Mouse (Mus musculus) ES-E14 (cell line): Measurements from ENCODE around the gene Fitm2. TPM values are rescaled to one million over a fixed set of nuclear protein-coding genes. Genes with fewer than 3 reads are reported as not detected.

Experiments used
- DNase-seq: peaks from one replicate; pipeline ENCODE4 v3.0.0-alpha.2; 2013; ENCODE audit warnings: low read depth, low spot score
- H3K27ac ChIP-seq: 2 replicates; pipeline ENCODE4 v1.5.1; 2012; ENCODE audit warnings: low read depth, mild to moderate bottlenecking, low read length, moderate library complexity, mixed read lengths; ENCODE audit not compliant: poor library complexity, insufficient read depth, severe bottlenecking
- H3K36me3 ChIP-seq: 2 replicates; pipeline ENCODE4 v1.6.1; 2012; ENCODE audit warnings: mild to moderate bottlenecking, low read length, moderate library complexity, mixed read lengths; ENCODE audit not compliant: control insufficient read depth, poor library complexity, insufficient read depth, severe bottlenecking
- H3K4me1 ChIP-seq, 2 experiments: fragments of 150-350 bp in 1 of 2; sonication (generic) in 1 of 2; 2 replicates each; pipeline ENCODE4 v1.6.1; 2012; ENCODE audit warnings: low read length in 2 of 2, mild to moderate bottlenecking in 1 of 2, mixed read lengths in 1 of 2; ENCODE audit not compliant: control insufficient read depth in 2 of 2, insufficient read depth in 2 of 2, poor library complexity in 1 of 2
- H3K4me3 ChIP-seq, 2 experiments: fragments of 150-350 bp in 1 of 2; sonication (generic) in 1 of 2; 2 replicates each; pipeline ENCODE4 v1.5.1; 2012; ENCODE audit warnings: low read length in 2 of 2, low read depth in 1 of 2, mild to moderate bottlenecking in 1 of 2, mixed read lengths in 1 of 2; ENCODE audit not compliant: insufficient read depth in 1 of 2, poor library complexity in 1 of 2, severe bottlenecking in 1 of 2
- H3K9ac ChIP-seq: 2 replicates; pipeline ENCODE4 v1.6.1; 2012; ENCODE audit warnings: low read depth, mild to moderate bottlenecking, low read length, mixed read lengths; ENCODE audit not compliant: poor library complexity, insufficient read depth, severe bottlenecking
- H3K9me3 ChIP-seq: fragments of 150-350 bp; sonication (generic); 2 replicates; pipeline ENCODE4 v1.6.1; 2012; ENCODE audit warnings: low read depth, mild to moderate bottlenecking, low read length; ENCODE audit not compliant: control insufficient read depth, insufficient read depth
- CHD2 ChIP-seq: IDR thresholded peaks from 2 replicates; pipeline ENCODE4 v1.6.1; 2014; ENCODE audit warnings: mild to moderate bottlenecking, low read depth, low read length, inconsistent platforms
- HCFC1 ChIP-seq: IDR thresholded peaks from 2 replicates; pipeline ENCODE4 v1.6.1; 2012; ENCODE audit warnings: low read length, inconsistent platforms, borderline replicate concordance; ENCODE audit not compliant: insufficient read depth
- MAFK ChIP-seq: IDR thresholded peaks from 2 replicates; pipeline ENCODE4 v1.6.1; 2014; ENCODE audit warnings: mild to moderate bottlenecking, low read depth, low read length, inconsistent platforms; ENCODE audit not compliant: insufficient read depth
- ZC3H11A ChIP-seq: IDR thresholded peaks from 2 replicates; pipeline ENCODE4 v1.6.1; 2012; ENCODE audit warnings: low read depth, mild to moderate bottlenecking, inconsistent platforms, low read length, borderline replicate concordance
- ZNF384 ChIP-seq: IDR thresholded peaks from 2 replicates; pipeline ENCODE4 v1.6.1; 2012; ENCODE audit warnings: low read depth, low read length, inconsistent platforms
- in situ Hi-C, 2 experiments: fragments of 600-800 bp; cut with MboI; formaldehyde crosslinking; loops; one replicate each; pipeline ENCODE4 v1.15.1; 2025; ENCODE audit warnings: low sequenced_read_pairs in 2 of 2, inconsistent platforms in 1 of 2; ENCODE audit not compliant: unreplicated experiment in 2 of 2
- total RNA-seq: library from RNA; depleted of rRNA; stranded (reverse); fragments of 300-350 nt; gene quantifications from 2 replicates; pipeline ENCODE4 v1.2.3, GENCODE M21; 2012

Fitm2 gene
- total RNA-seq, 1 experiment, result 23.4 TPM

DNA sequence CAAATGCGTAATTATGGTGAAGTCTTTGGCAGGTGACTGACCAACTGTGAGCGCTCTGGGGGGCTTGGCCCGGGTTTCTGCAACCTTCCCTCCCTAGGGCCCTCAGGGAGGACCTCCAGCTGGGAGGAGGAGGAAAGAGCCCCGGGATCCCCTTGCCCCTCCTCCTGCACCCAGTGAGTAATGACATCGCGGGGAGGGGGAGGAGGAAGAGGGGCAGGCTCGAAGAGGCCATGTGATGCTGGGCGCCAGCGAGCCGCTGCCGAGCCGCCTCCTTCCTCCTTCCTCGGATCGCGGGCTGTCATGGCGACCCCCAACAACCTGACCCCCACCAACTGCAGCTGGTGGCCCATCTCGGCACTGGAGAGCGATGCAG is 34.2 kb downstream of the Fitm2 start, which contains the start of gene Gdap1l1:
Gene Gdap1l1 (plus strand): TSS at position 231 of the 373 bp plus-strand sequence.
- Histone ChIP-seq H3K27ac (no peak within 1 kb of the TSS), H3K9ac (peak within 1 kb of the TSS; percentile 47), H3K9me3 (no peaks in the 10 kb centered on the region), H3K4me1 (peaks cover 9 to 15% of the 10 kb centered on the region in 2 experiments; a peak in 3 of 4 replicates), H3K4me3 (peak within 1 kb of the TSS; percentile 59 to 67), H3K36me3 (no peaks in the 10 kb centered on the region)
- no peak for TF ChIP-seq ZNF384
- TF ChIP-seq ZC3H11A, result no peak
- no peak for TF ChIP-seq CHD2
- TF ChIP-seq MAFK, result no peak
- TF ChIP-seq HCFC1, result no peak
- in situ Hi-C loops, result no loop called here
- DNase-seq, result no peak

DNA sequence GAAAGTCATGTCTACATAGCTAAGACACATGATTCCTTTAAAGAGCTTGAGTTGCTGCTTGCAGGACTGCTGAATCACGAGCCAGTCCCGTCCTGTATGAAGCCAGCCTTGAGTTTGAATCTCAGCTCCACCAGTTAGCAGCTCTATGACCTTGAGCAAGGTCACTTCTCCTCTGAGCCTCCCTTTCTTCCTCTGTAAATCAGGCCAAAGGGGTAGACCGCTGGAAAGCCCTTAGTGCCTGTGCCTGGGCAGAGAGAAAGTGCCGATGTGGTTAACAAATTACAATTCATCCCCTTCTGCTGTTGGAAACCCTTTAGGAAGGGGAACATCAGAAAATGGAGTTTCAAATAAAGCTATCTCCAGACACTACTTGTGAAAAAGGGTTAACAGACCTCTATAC is 34.6 kb downstream of the Fitm2 start:
- in situ Hi-C loops, result no loop called here
- DNase-seq, result no peak
- Histone ChIP-seq H3K27ac (no peak overlapping the region), H3K9ac (no peak overlapping the region), H3K36me3 (no peaks in the 10 kb centered on the region), H3K9me3 (no peaks in the 10 kb centered on the region), H3K4me3 (peak overlapping the region in 1 of 2 experiments; percentile 59; a peak in 2 of 4 replicates), H3K4me1 (peaks cover 9 to 15% of the 10 kb centered on the region in 2 experiments; a peak in 3 of 4 replicates)
- TF ChIP-seq CHD2, result no peak
- no peak for TF ChIP-seq HCFC1
- TF ChIP-seq MAFK, result no peak
- no peak for TF ChIP-seq ZNF384
- TF ChIP-seq ZC3H11A, result no peak

DNA sequence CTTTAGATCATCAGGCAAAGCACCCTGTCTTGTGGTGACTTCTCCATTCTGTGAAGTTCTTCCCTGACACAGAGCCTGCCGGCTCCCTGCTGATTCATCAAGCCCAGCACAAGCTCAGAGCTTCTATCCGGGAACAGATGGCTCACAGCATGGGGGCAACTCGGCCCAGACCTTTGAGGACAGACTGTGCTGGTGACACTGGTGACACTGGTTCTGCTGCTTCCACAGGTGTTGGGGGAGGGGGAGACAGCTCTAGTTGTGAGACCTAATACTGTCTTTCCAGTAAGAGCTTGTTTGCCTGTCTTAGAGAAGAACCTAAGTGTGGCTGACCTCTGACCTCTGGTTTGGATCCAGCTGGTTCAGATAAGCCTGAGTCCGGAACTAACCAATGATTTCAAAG is 38.5 kb downstream of the Fitm2 start:
- in situ Hi-C loops, result no loop called here
- TF ChIP-seq ZNF384, result no peak
- no peak for TF ChIP-seq MAFK
- peak; percentile 31; the same call in 1 of the 2 replicates for TF ChIP-seq CHD2
- TF ChIP-seq HCFC1, result no peak
- TF ChIP-seq ZC3H11A, result no peak
- Histone ChIP-seq H3K9me3 (no peaks in the 10 kb centered on the region), H3K36me3 (no peaks in the 10 kb centered on the region), H3K4me3 (no peak overlapping the region), H3K4me1 (peaks cover 9 to 17% of the 10 kb centered on the region in 2 experiments; a peak in 2 of 4 replicates), H3K27ac (no peak overlapping the region), H3K9ac (no peak overlapping the region; the same call in 1 of the 2 replicates)
- DNase-seq, result no peak

DNA sequence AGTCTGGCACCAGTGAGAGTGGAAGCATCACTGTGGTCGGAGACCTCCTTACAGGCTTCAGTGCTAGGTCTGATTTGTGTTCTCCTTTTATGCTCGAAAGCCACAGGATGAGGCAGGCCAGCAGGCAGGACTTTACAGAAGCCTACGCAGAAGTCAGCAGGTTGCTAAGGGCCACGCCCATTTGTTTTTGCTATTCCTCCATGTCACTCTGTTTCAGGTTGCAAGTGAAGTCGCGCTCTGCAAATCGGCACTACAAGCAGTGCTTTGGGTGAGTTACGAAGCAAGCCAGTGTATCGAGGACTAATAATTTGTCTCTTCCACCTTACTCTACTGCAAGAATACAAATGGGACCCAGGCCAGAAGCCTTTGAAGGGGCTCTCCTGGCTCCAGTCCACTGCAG is 41.1 kb downstream of the Fitm2 start:
- no peak for DNase-seq
- H3K4me1 ChIP-seq, result peaks cover 3 to 17% of the 10 kb centered on the region in 2 experiments; a peak in 1 of 4 replicates
- no peak overlapping the region for H3K4me3 ChIP-seq
- H3K9me3 ChIP-seq, result no peaks in the 10 kb centered on the region
- TF ChIP-seq ZNF384 (no peak), ZC3H11A (no peak), CHD2 (no peak), MAFK (no peak), HCFC1 (no peak)
- no peak overlapping the region for H3K27ac ChIP-seq
- in situ Hi-C loops, result no loop called here
- H3K36me3 ChIP-seq, result no peaks in the 10 kb centered on the region
- no peak overlapping the region for H3K9ac ChIP-seq
